Mouse (Mus musculus) heart, postnatal 0 days (tissue): ENCODE results near the gene Il34.

Source experiments
- CTCF ChIP-seq: IDR thresholded peaks from 2 replicates; pipeline ENCODE4 v1.5.1; 2016; ENCODE audit warnings: antibody characterized with exemption, control low read depth, low read depth
- EP300 ChIP-seq: IDR thresholded peaks from 2 replicates; pipeline ENCODE4 v1.6.1; 2016; ENCODE audit warnings: antibody characterized with exemption, low read depth

GRCm38 (mm10) chr8:110788981-110789380, 16.7 kb downstream of the Il34 start:
- TF ChIP-seq EP300: no peak
- TF ChIP-seq CTCF: no peak
